Mouse (Mus musculus): Measurements from ENCODE around the gene Mettl26. TPM values are rescaled to one million over a fixed set of nuclear protein-coding genes. Genes with fewer than 3 reads are reported as not detected.
A peak's percentile ranks its signal among the peaks of the same experiment; 100 is the strongest.

The Mettl26 gene
- polyA plus RNA-seq, 1 experiment = 53.6 TPM

GRCm38 (mm10) chr17:25877741-25878610, 3.1 kb downstream of the Mettl26 start:
- Histone ChIP-seq H3K4me3 (ENCODE audit: extremely low read depth, insufficient read depth, insufficient read length) (no peak overlapping the region), H3K4me1 (ENCODE audit: control insufficient read depth, insufficient read depth, insufficient read length) (no peaks in the 10 kb centered on the region; the same call in 1 of the 2 replicates), H3K27me3 (ENCODE audit: control insufficient read depth, insufficient read depth, low read length) (no peaks in the 10 kb centered on the region), H3K36me3 (ENCODE audit: control insufficient read depth, insufficient read depth, low read length) (peaks cover 7% of the 10 kb centered on the region; the same call in 1 of the 2 replicates), H3K27ac (ENCODE audit: insufficient read depth, low read length) (no peak overlapping the region)
- TF ChIP-seq CTCF (IDR thresholded peaks at IDR 0.05; ENCODE audit: extremely low read depth, insufficient read depth, insufficient read length, insufficient replicate concordance) = no peak
- TF ChIP-seq POLR2A (IDR thresholded peaks at IDR 0.05; ENCODE audit: low read depth, low read length) = no peak
- WGBS = 94% methylated on average over 32 of the region's 32 CpGs
- DNase-seq (ENCODE audit: low read depth in 1 of 2, low spot score in 2 of 2) = no peak

GRCm38 (mm10) chr17:25878611-25879180, 3.8 kb downstream of the Mettl26 start:
- Histone ChIP-seq H3K4me1 (ENCODE audit: control insufficient read depth, insufficient read depth, insufficient read length) (no peaks in the 10 kb centered on the region; the same call in 1 of the 2 replicates), H3K36me3 (ENCODE audit: control insufficient read depth, insufficient read depth, low read length) (peaks cover 11% of the 10 kb centered on the region; the same call in 1 of the 2 replicates), H3K4me3 (ENCODE audit: extremely low read depth, insufficient read depth, insufficient read length) (no peak overlapping the region), H3K27me3 (ENCODE audit: control insufficient read depth, insufficient read depth, low read length) (no peaks in the 10 kb centered on the region), H3K27ac (ENCODE audit: insufficient read depth, low read length) (no peak overlapping the region)
- DNase-seq (ENCODE audit: low read depth in 1 of 2, low spot score in 2 of 2) = no peak
- WGBS = 95% methylated on average over 19 of the region's 19 CpGs
- TF ChIP-seq CTCF (IDR thresholded peaks at IDR 0.05; ENCODE audit: extremely low read depth, insufficient read depth, insufficient read length, insufficient replicate concordance) = no peak
- no peak for TF ChIP-seq POLR2A (IDR thresholded peaks at IDR 0.05; ENCODE audit: low read depth, low read length)

GRCm38 (mm10) chr17:25879261-25879660, 4.4 kb downstream of the Mettl26 start:
- WGBS = 87% methylated on average over 4 of the region's 4 CpGs
- H3K27me3 ChIP-seq (ENCODE audit: control insufficient read depth, insufficient read depth, low read length) = no peaks in the 10 kb centered on the region
- no peak overlapping the region for H3K4me3 ChIP-seq (ENCODE audit: extremely low read depth, insufficient read depth, insufficient read length)
- H3K27ac ChIP-seq (ENCODE audit: insufficient read depth, low read length) = no peak overlapping the region
- TF ChIP-seq CTCF (IDR thresholded peaks at IDR 0.05; ENCODE audit: extremely low read depth, insufficient read depth, insufficient read length, insufficient replicate concordance) = peak; percentile 7; the same call in 1 of the 2 replicates
- no peak for TF ChIP-seq POLR2A (IDR thresholded peaks at IDR 0.05; ENCODE audit: low read depth, low read length)
- no peaks in the 10 kb centered on the region; the same call in 1 of the 2 replicates for H3K4me1 ChIP-seq (ENCODE audit: control insufficient read depth, insufficient read depth, insufficient read length)
- peaks cover 14% of the 10 kb centered on the region for H3K36me3 ChIP-seq (ENCODE audit: control insufficient read depth, insufficient read depth, low read length)
- no peak for DNase-seq (ENCODE audit: low read depth in 1 of 2, low spot score in 2 of 2)

GRCm38 (mm10) chr17:25879750-25880149, 4.9 kb downstream of the Mettl26 start:
- Histone ChIP-seq H3K36me3 (ENCODE audit: control insufficient read depth, insufficient read depth, low read length) (peaks cover 18% of the 10 kb centered on the region), H3K27ac (ENCODE audit: insufficient read depth, low read length) (no peak overlapping the region), H3K4me3 (ENCODE audit: extremely low read depth, insufficient read depth, insufficient read length) (no peak overlapping the region), H3K4me1 (ENCODE audit: control insufficient read depth, insufficient read depth, insufficient read length) (no peaks in the 10 kb centered on the region; the same call in 1 of the 2 replicates), H3K27me3 (ENCODE audit: control insufficient read depth, insufficient read depth, low read length) (no peaks in the 10 kb centered on the region)
- DNase-seq (ENCODE audit: low read depth in 1 of 2, low spot score in 2 of 2) = no peak
- no peak for TF ChIP-seq CTCF (IDR thresholded peaks at IDR 0.05; ENCODE audit: extremely low read depth, insufficient read depth, insufficient read length, insufficient replicate concordance)
- no peak for TF ChIP-seq POLR2A (IDR thresholded peaks at IDR 0.05; ENCODE audit: low read depth, low read length)
- WGBS = 94% methylated on average over 8 of the region's 8 CpGs

GRCm38 (mm10) chr17:25880196-25880910, 5.5 kb downstream of the Mettl26 start, which contains the start of gene Wfikkn1:
TSS of gene Wfikkn1 (minus strand) at chr17:25880858.
- H3K4me1 ChIP-seq (ENCODE audit: control insufficient read depth, insufficient read depth, insufficient read length) = no peaks in the 10 kb centered on the region; the same call in 1 of the 2 replicates
- no peak within 1 kb of the TSS for H3K27ac ChIP-seq (ENCODE audit: insufficient read depth, low read length)
- no peak within 1 kb of the TSS for H3K4me3 ChIP-seq (ENCODE audit: extremely low read depth, insufficient read depth, insufficient read length)
- TF ChIP-seq POLR2A (IDR thresholded peaks at IDR 0.05; ENCODE audit: low read depth, low read length) (no peak), CTCF (IDR thresholded peaks at IDR 0.05; ENCODE audit: extremely low read depth, insufficient read depth, insufficient read length, insufficient replicate concordance) (no peak)
- no peaks in the 10 kb centered on the region for H3K27me3 ChIP-seq (ENCODE audit: control insufficient read depth, insufficient read depth, low read length)
- H3K36me3 ChIP-seq (ENCODE audit: control insufficient read depth, insufficient read depth, low read length) = peaks cover 21% of the 10 kb centered on the region
- no peak for DNase-seq (ENCODE audit: low read depth in 1 of 2, low spot score in 2 of 2)
- WGBS = 77% methylated on average over 5 of the region's 5 CpGs

GRCm38 (mm10) chr17:25880913-25881641, 6.2 kb downstream of the Mettl26 start:
- Histone ChIP-seq H3K27ac (ENCODE audit: insufficient read depth, low read length) (no peak overlapping the region), H3K4me3 (ENCODE audit: extremely low read depth, insufficient read depth, insufficient read length) (no peak overlapping the region), H3K27me3 (ENCODE audit: control insufficient read depth, insufficient read depth, low read length) (no peaks in the 10 kb centered on the region), H3K36me3 (ENCODE audit: control insufficient read depth, insufficient read depth, low read length) (peaks cover 21% of the 10 kb centered on the region), H3K4me1 (ENCODE audit: control insufficient read depth, insufficient read depth, insufficient read length) (no peaks in the 10 kb centered on the region; the same call in 1 of the 2 replicates)
- no peak for TF ChIP-seq CTCF (IDR thresholded peaks at IDR 0.05; ENCODE audit: extremely low read depth, insufficient read depth, insufficient read length, insufficient replicate concordance)
- TF ChIP-seq POLR2A (IDR thresholded peaks at IDR 0.05; ENCODE audit: low read depth, low read length) = no peak
- DNase-seq (ENCODE audit: low read depth in 1 of 2, low spot score in 2 of 2) = no peak
- 75% methylated on average over 5 of the region's 5 CpGs for WGBS
